Mouse (Mus musculus) limb, embryonic 13.5 days (tissue): ENCODE data around the gene Myo7a. TPM values are rescaled to one million over a fixed set of nuclear protein-coding genes. Genes with fewer than 3 reads are reported as not detected.
A peak's percentile ranks its signal among the peaks of the same experiment; 100 is the strongest.

Experiments
- ATAC-seq: fragments of 200-750 bp; cut with Nextera tagmentation; 2 replicates; pipeline ENCODE4 v1.8.0; 2017; ENCODE audit warnings: low read depth, moderate number of reproducible peaks, moderate TSS enrichment; ENCODE audit not compliant: low FRiP score
- H3K27ac ChIP-seq: fragments of 300-500 bp; sonication (generic); 2 replicates; pipeline ENCODE4 v1.5.1; 2015; ENCODE audit warnings: inconsistent platforms, mild to moderate bottlenecking, moderate library complexity
- H3K27me3 ChIP-seq: fragments of 300-500 bp; sonication (generic); 2 replicates; pipeline ENCODE4 v1.6.1; 2015; ENCODE audit warnings: mild to moderate bottlenecking, inconsistent platforms
- H3K36me3 ChIP-seq: fragments of 300-500 bp; sonication (generic); 2 replicates; pipeline ENCODE4 v1.6.1; 2015; ENCODE audit warnings: inconsistent platforms, mild to moderate bottlenecking, moderate library complexity
- H3K4me1 ChIP-seq: fragments of 300-500 bp; sonication (generic); 2 replicates; pipeline ENCODE4 v1.6.1; 2015; ENCODE audit warnings: inconsistent platforms
- H3K4me2 ChIP-seq: fragments of 300-500 bp; sonication (generic); replicated peaks from 2 replicates; pipeline ENCODE4 v1.6.1; 2015; ENCODE audit warnings: inconsistent platforms, mild to moderate bottlenecking, moderate library complexity
- H3K4me3 ChIP-seq: fragments of 300-500 bp; sonication (generic); 2 replicates; pipeline ENCODE4 v1.5.1; 2015; ENCODE audit warnings: moderate library complexity, mild to moderate bottlenecking, inconsistent platforms
- H3K9ac ChIP-seq: fragments of 300-500 bp; sonication (generic); 2 replicates; pipeline ENCODE4 v1.6.1; 2015; ENCODE audit warnings: mild to moderate bottlenecking, inconsistent platforms
- H3K9me3 ChIP-seq: fragments of 300-500 bp; sonication (generic); 2 replicates; pipeline ENCODE4 v1.6.1; 2016; ENCODE audit warnings: inconsistent platforms
- WGBS: fragments of 180-500 bp; shearing (Covaris S2); methylation state at CpG from one replicate; pipeline ENCODE4 v1.1.7; 2015; 5-methylcytosine and 5-hydroxymethylcytosine counted together
- polyA plus RNA-seq: library from polyadenylated mRNA; unstranded; fragments of >200 nt; fragmentation: Nextera tagmentation; extraction: Ambion mirVana; gene quantifications from 2 replicates; pipeline ENCODE4 v1.2.1, GENCODE M21; 2015

Myo7a gene
- polyA plus RNA-seq, 1 experiment from 2014 or later: 12.2 TPM

- no peaks in the 10 kb centered on the region for H3K27me3 ChIP-seq
- no peak overlapping the region for H3K4me3 ChIP-seq
- no peak overlapping the region for H3K27ac ChIP-seq
- no peak overlapping the region for H3K4me2 ChIP-seq
- WGBS: 16% methylated on average over 2 of the region's 2 CpGs
- peaks cover 15% of the 10 kb centered on the region for H3K4me1 ChIP-seq
- H3K9ac ChIP-seq: no peak overlapping the region
- H3K36me3 ChIP-seq: no peaks in the 10 kb centered on the region
- no peak for ATAC-seq
- H3K9me3 ChIP-seq: no peaks in the 10 kb centered on the region
Observed at GRCm38 (mm10) chr7:98140597-98140996, 21.3 kb upstream of the Myo7a start.

GRCm38 (mm10) chr7:98139216-98139615 is 19.9 kb upstream of the Myo7a start:
- Histone ChIP-seq H3K4me2 (peak overlapping the region; percentile 14; the same call in 1 of the 2 replicates), H3K27ac (no peak overlapping the region), H3K9me3 (no peaks in the 10 kb centered on the region), H3K4me1 (peaks cover 15% of the 10 kb centered on the region), H3K36me3 (no peaks in the 10 kb centered on the region), H3K9ac (peak overlapping the region; percentile 45; the same call in 1 of the 2 replicates), H3K4me3 (no peak overlapping the region), H3K27me3 (no peaks in the 10 kb centered on the region)
- WGBS: 17% methylated on average over 9 of the region's 9 CpGs
- no peak for ATAC-seq

- ATAC-seq: no peak
- Histone ChIP-seq H3K27me3 (no peaks in the 10 kb centered on the region), H3K4me1 (peaks cover 15% of the 10 kb centered on the region), H3K4me2 (no peak overlapping the region), H3K36me3 (no peaks in the 10 kb centered on the region), H3K9ac (no peak overlapping the region), H3K27ac (no peak overlapping the region), H3K9me3 (no peaks in the 10 kb centered on the region), H3K4me3 (no peak overlapping the region)
- WGBS: 80% methylated on average over 2 of the region's 2 CpGs
Observed at GRCm38 (mm10) chr7:98137995-98138394, 18.7 kb upstream of the Myo7a start.

- H3K9ac ChIP-seq: no peak overlapping the region
- ATAC-seq: no peak
Observed at GRCm38 (mm10) chr7:98137583-98137982, 18.3 kb upstream of the Myo7a start.

GRCm38 (mm10) chr7:98131751-98132150 is 12.4 kb upstream of the Myo7a start:
- Histone ChIP-seq H3K4me2 (no peak overlapping the region), H3K9me3 (no peaks in the 10 kb centered on the region), H3K27me3 (no peaks in the 10 kb centered on the region), H3K4me1 (no peaks in the 10 kb centered on the region), H3K36me3 (no peaks in the 10 kb centered on the region), H3K9ac (no peak overlapping the region), H3K4me3 (no peak overlapping the region), H3K27ac (no peak overlapping the region)
- ATAC-seq: no peak
- WGBS: 89% methylated on average over 8 of the region's 8 CpGs

More at GRCm38 (mm10) chr7:98137583-98137982, 18.3 kb upstream of the Myo7a start:
- no peak overlapping the region for H3K4me2 ChIP-seq
- H3K9me3 ChIP-seq: no peaks in the 10 kb centered on the region
- no peak overlapping the region for H3K27ac ChIP-seq
- WGBS: 58% methylated on average over 3 of the region's 3 CpGs
- H3K36me3 ChIP-seq: no peaks in the 10 kb centered on the region
- H3K4me3 ChIP-seq: no peak overlapping the region
- peaks cover 15% of the 10 kb centered on the region for H3K4me1 ChIP-seq
- H3K27me3 ChIP-seq: no peaks in the 10 kb centered on the region

- Histone ChIP-seq H3K4me3 (no peak overlapping the region), H3K27ac (no peak overlapping the region), H3K9ac (no peak overlapping the region), H3K27me3 (peaks cover 5% of the 10 kb centered on the region), H3K4me2 (no peak overlapping the region), H3K4me1 (no peaks in the 10 kb centered on the region), H3K9me3 (no peaks in the 10 kb centered on the region), H3K36me3 (no peaks in the 10 kb centered on the region)
- no peak for ATAC-seq
- WGBS: 35% methylated on average over 5 of the region's 5 CpGs
Observed at GRCm38 (mm10) chr7:98125473-98125872, 6.1 kb upstream of the Myo7a start.

- no peak overlapping the region for H3K4me2 ChIP-seq
- 50% methylated on average over 5 of the region's 5 CpGs for WGBS
- H3K4me3 ChIP-seq: no peak overlapping the region
- H3K4me1 ChIP-seq: no peaks in the 10 kb centered on the region
- peaks cover 5% of the 10 kb centered on the region for H3K27me3 ChIP-seq
- no peak overlapping the region for H3K27ac ChIP-seq
- ATAC-seq: no peak
- no peaks in the 10 kb centered on the region for H3K9me3 ChIP-seq
- no peak overlapping the region for H3K9ac ChIP-seq
- H3K36me3 ChIP-seq: no peaks in the 10 kb centered on the region
Observed at GRCm38 (mm10) chr7:98124701-98125100, 5.4 kb upstream of the Myo7a start.

- H3K4me3 ChIP-seq: no peak overlapping the region
- H3K4me2 ChIP-seq: no peak overlapping the region
- H3K9ac ChIP-seq: no peak overlapping the region
- no peak for ATAC-seq
- no peaks in the 10 kb centered on the region for H3K36me3 ChIP-seq
- peaks cover 5% of the 10 kb centered on the region for H3K27me3 ChIP-seq
- 85% methylated on average over 8 of the region's 8 CpGs for WGBS
- no peaks in the 10 kb centered on the region for H3K9me3 ChIP-seq
- H3K27ac ChIP-seq: no peak overlapping the region
- H3K4me1 ChIP-seq: peaks cover 13% of the 10 kb centered on the region
Observed at GRCm38 (mm10) chr7:98121673-98122072, 2.3 kb upstream of the Myo7a start.

- no peak overlapping the region for H3K27ac ChIP-seq
- WGBS: 83% methylated on average over 3 of the region's 3 CpGs
- no peaks in the 10 kb centered on the region for H3K9me3 ChIP-seq
- no peak overlapping the region for H3K4me2 ChIP-seq
- H3K9ac ChIP-seq: no peak overlapping the region
- no peak overlapping the region for H3K4me3 ChIP-seq
- H3K27me3 ChIP-seq: peaks cover 5% of the 10 kb centered on the region
- peaks cover 15% of the 10 kb centered on the region for H3K4me1 ChIP-seq
- H3K36me3 ChIP-seq: no peaks in the 10 kb centered on the region
- ATAC-seq: no peak
Observed at GRCm38 (mm10) chr7:98121241-98121640, 1.9 kb upstream of the Myo7a start.

GRCm38 (mm10) chr7:98120325-98120724 is 1.0 kb upstream of the Myo7a start:
- Histone ChIP-seq H3K4me1 (peaks cover 15% of the 10 kb centered on the region), H3K36me3 (no peaks in the 10 kb centered on the region), H3K4me3 (peak overlapping the region; percentile 31), H3K27me3 (peaks cover 5% of the 10 kb centered on the region), H3K27ac (no peak overlapping the region), H3K9me3 (no peaks in the 10 kb centered on the region), H3K4me2 (peak overlapping the region; percentile 64), H3K9ac (peak overlapping the region; percentile 39; the same call in 1 of the 2 replicates)
- ATAC-seq: peak; percentile 68
- WGBS: 8% methylated on average over 7 of the region's 7 CpGs

GRCm38 (mm10) chr7:98119961-98120232 is 573 bp upstream of the Myo7a start:
- ATAC-seq: peak; percentile 52
- WGBS: 77% methylated on average over 2 of the region's 2 CpGs

GRCm38 (mm10) chr7:98117012-98117660 is 2.2 kb downstream of the Myo7a start:
- peaks cover 17% of the 10 kb centered on the region for H3K27me3 ChIP-seq
- H3K4me1 ChIP-seq: peaks cover 15% of the 10 kb centered on the region
- ATAC-seq: no peak
- H3K9me3 ChIP-seq: no peaks in the 10 kb centered on the region
- H3K27ac ChIP-seq: no peak overlapping the region
- no peak overlapping the region for H3K4me3 ChIP-seq
- H3K9ac ChIP-seq: no peak overlapping the region
- H3K36me3 ChIP-seq: no peaks in the 10 kb centered on the region
- 52% methylated on average over 11 of the region's 11 CpGs for WGBS
- H3K4me2 ChIP-seq: no peak overlapping the region

More at GRCm38 (mm10) chr7:98119961-98120232, 573 bp upstream of the Myo7a start:
- H3K36me3 ChIP-seq: no peaks in the 10 kb centered on the region
- peaks cover 15% of the 10 kb centered on the region for H3K4me1 ChIP-seq
- H3K4me2 ChIP-seq: peak overlapping the region; percentile 64; the same call in 1 of the 2 replicates
- H3K9me3 ChIP-seq: no peaks in the 10 kb centered on the region
- H3K27me3 ChIP-seq: peaks cover 5% of the 10 kb centered on the region
- no peak overlapping the region for H3K9ac ChIP-seq
- H3K27ac ChIP-seq: no peak overlapping the region
- H3K4me3 ChIP-seq: no peak overlapping the region

GRCm38 (mm10) chr7:98114656-98115055 is 4.7 kb downstream of the Myo7a start:
- Histone ChIP-seq H3K36me3 (no peaks in the 10 kb centered on the region), H3K9ac (no peak overlapping the region), H3K4me2 (no peak overlapping the region), H3K4me3 (no peak overlapping the region), H3K4me1 (peaks cover 29% of the 10 kb centered on the region), H3K9me3 (no peaks in the 10 kb centered on the region), H3K27me3 (peaks cover 33% of the 10 kb centered on the region), H3K27ac (no peak overlapping the region)
- no peak for ATAC-seq
- 71% methylated on average over 6 of the region's 6 CpGs for WGBS
